Mouse (Mus musculus): Measurements from ENCODE around the gene Furin.

Furin gene

DNA sequence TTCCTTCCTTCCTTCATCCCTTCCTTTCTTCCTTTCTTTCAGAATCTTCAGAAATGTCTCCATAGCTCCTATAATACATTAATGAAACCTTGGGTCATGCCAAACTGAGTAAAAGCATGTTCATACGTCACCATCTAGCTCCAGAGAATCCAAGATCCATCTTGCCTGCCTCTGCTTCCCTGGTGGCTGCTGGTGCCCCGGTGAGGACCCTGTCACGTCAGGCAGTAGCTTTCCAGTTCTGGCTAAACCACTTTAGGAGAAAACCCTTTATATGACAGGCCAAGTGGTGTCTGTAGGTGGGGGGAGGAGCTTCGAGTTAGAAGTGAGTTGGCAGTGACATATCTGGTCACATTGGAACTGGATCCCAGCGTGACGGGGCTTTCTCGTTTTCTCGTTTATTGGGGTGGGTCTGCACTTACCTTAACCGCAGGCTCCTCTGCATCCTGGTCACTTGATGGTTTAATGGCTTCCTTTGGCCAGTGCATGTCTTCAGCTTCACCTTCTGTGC is at the start of gene Furin:
Gene Furin (minus strand): TSS at position 249 of the 508 bp plus-strand sequence.
- peak; percentile 52 for DNase-seq (ENCODE audit: low read depth, low spot score)

DNA sequence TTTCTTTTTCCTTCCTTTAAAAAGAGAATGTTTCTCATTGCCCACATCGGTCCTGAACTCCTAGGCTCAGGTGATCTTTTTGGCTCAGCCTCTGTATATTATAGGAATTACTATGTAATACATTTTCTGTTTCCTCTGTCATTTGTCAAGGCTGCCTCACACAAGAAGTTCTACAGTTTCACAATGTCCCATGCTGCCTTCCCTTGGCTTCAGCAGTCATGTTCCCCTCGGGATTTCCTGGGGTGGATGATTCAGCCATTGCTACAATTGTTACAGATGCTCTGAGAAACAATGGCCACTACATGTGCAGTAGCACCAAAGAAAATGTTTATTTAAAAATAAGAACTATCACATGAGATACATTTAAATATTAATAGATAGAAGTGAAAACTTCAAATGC is 49.5 kb upstream of the Furin start:
- DNase-seq (ENCODE audit: low read depth, low spot score): no peak

DNA sequence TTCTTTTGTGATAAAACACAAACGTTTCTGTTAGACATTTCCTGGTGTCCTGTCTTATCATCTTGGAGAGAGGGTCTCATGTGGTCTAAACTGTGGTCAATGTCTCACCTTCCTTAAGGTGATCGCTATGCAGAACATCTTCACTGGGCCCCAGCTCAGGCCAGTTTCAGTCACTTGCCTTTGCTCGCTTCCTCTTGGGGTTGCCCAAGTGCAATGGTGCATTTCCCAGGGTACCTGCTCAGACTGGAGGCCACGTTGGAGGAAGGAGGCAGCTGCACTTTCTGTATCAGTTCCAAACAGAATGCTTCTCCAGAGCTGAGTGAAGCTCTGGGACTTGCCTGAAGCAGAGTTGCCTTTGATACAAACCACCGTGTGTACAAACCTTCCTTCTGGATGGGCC is 48.8 kb upstream of the Furin start:
- no peak for DNase-seq (ENCODE audit: low read depth, low spot score)

DNA sequence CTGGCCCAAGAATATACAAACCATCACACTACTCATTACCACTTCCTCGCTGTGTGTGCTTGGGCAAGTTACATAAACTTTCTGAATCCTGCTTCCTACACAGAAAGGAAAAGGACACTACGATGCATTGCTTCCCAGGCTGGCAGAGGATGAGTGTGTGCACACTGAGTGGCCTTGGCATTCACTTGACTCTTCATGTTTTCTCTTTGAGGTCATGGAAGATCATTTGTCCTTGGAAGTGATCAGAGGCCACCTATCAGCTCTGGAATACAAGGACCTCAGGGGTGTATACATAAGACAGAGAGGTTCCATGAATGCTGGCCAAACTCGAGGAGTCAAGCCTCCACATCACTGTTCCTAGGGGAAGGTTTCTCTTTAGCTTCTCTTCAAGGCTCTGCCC is 47.9 kb upstream of the Furin start:
- no peak for DNase-seq (ENCODE audit: low read depth, low spot score)

DNA sequence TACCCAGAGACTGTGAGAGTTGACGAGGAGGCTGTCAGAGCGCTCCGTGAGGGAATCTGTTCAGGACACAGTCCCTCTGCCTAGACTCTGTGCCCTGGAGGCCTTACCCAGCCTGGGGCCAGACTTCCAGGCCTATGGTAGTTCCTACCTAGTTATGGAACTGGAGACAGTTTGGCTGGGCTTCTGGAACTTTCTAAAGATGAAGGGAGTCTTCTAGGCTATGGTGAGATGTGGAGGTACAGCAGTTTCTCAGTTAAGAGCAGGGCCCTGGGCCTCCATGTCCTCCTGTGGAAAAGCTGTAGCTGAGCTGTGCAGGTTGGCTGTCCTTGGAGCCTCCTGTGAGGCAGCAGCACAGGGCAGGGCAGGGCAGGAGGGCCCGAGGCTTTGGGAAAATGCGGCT is 47.0 kb upstream of the Furin start:
- no peak for DNase-seq (ENCODE audit: low read depth, low spot score)

DNA sequence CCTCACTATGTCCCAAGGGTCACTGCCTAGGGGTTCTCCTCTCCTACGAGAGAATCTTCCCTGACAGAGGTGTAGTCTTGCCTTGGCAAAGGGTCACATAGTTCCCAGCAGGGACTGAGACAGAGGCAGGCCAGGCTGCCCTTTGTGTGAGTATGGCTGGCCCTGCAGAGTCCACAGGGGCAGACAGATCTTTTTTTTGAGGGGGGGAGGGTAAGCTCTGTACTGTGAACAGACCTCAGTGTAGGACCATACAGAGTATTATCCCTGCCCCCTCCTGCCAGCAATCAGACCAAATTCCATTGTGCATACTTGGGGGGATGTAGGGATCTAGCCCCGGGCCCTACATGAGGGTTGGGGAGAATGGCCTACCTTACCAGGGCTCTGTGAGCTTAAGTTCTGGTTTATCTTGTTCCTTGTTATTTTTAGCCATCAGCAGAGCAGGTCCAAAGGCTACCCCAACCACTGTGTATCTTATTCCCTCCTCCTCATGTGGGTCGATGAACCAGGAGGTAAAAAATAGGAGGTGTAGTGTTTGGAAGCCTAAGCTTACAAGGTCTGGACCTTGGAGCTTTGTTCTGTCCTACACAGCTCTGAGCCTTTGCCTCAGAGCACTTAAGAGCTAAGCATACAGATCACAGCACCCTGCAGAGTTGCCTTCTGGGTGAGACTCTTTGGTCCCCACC is 46.5 kb upstream of the Furin start:
- DNase-seq (ENCODE audit: low read depth, low spot score): no peak

DNA sequence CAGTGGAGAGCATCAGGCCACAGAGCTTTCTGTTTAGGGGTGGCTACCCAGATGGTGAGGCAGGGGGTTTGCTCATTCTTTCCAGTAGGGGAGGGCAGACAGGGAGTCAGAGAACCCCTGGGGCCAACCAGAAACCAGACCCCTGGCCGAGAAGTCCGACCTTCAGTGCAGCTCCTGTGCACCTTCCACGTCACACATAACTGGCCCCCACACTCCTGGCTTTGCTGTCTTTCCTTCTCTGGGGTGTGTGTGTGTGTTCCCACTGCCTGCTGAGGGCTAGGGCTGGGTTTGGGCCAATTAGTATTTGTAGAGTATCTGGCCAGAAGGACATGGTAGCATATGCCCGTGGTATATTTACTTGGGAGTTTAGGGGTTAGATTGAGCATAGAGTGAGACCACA is 45.1 kb upstream of the Furin start:
- DNase-seq (ENCODE audit: low read depth, low spot score): no peak

DNA sequence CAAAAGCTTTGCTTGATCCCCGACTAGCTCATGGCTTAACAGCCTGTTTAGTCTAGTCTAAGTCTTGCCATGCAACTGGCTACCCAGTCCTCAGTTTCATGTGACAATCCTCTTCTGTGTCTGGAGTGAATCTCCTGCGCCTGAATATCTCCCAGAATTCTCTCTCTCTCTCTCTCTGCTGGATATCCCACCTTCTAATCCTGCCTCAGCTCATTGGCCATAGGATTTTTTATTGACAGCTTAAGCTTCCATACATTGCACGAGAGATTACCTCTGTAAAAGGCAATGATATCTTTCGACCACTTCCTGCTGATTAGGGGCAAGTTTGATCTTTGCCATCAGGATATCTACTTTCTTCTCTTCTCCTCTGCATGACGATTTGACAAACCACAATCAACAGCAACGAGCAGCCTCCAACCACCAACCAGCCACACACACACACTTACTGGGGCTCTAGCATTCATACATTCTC is 44.4 kb upstream of the Furin start:
- peak; percentile 73 for DNase-seq (ENCODE audit: low read depth, low spot score)

DNA sequence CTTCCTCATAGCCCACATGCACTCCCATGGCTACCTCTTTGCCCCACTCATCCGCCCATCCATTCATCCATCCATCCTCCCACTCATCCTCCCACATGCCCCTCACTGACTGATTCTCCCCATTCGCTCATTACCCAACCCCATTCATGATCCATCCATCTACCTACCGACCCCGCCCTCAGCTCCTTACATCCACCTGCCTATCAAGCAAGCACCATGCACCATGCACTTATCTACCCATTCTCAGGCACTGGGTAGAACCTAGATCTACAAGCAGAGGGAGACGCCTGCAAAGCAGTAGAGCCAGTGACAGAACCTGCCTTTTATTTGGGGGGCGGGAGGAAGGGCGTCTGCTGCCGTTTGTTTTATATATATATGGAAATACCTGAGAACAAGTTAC is 42.1 kb upstream of the Furin start:
- no peak for DNase-seq (ENCODE audit: low read depth, low spot score)

DNA sequence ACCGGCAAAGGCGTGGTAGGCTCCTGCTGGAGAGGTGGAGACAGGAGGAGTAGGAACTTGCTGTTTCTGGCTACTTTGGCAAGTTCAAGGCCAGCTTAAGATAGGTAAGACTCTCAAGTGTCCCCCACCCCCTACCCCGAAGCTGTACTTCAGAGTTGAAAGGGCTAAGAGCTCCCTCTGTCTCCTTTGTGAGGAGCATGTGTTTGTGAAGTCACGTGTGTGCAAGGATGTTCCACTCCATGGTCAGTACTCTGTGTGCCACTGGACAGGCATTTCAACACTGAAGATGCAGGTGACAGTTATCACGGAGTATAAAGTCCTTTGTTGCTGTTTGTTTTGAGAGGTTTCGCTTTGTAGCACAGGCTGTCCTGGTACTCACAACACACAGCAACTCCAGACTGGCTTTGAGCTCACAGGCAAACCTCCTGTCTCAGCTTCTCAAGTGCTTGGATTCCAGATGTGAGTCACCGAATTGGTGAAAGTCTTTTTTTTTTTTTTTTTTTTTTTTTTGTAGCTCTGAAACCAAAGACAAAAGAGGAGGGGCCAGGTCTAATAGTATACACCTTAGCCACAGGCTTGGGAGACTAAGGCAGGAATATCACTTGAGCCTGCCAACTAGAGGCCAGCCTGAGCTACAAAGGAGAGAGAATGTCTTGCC is 41.1 kb upstream of the Furin start:
- peak; percentile 22 for DNase-seq (ENCODE audit: low read depth, low spot score)

DNA sequence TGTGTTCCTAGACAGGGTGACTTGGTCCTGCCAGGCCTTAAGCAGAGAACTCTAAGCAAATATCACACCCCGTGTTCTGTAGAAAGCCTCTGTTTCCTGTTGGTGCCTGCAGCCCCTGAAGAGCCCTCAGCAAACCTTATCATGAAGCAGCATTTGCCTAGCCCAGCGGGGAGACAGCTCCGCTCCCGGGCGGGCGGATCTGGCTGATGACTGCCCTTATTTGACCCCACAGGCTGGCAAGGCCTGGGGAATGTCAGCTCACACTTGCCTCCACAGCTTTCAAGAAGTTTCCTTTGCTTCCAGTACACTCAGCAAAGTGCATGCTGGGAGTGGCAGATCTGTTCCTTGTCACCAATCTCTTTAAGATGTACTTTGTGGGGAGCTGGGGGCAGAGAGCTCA is 40.3 kb upstream of the Furin start:
- DNase-seq (ENCODE audit: low read depth, low spot score): peak; percentile 44

DNA sequence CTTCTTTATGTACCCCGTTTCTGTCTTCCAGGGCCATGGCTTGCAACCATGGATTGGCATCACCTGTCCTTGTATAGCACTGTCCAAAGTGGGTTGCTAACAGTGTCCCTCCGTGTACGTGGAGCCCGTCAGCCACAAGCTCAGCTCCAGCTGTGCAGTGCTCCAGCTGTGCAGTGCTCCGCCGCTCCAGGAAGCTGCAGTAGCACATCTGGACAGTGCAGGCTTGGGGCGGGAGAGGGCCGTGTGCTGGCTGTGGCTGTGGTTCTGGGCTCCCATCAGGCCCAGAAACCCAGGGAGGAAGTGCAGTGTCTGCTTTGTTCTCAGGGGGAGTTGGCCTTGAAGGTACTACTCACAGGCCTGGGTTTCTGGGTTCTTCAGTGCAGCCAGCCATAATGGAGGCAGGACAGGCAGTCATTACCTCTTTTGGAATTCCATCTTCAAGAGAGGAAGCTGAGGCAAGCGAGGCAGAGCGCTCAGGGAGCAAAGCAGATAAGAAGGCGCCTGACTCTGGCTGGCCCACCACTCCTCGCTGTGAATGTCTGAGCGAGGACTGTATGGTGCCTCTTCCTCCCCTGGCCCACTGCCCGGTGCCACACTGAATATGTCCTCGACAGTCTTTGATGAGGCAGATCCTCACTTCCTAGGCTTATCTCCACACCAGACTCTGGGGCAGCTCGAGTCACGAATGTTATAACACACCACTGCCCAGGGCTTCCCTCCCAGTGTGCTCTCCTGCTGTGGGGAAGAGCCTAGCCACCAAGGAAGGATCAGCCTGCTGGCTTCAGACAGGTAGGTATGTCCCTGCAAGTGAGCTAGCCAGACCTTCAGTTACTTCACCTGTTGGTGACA is 39.4 kb upstream of the Furin start:
- DNase-seq (ENCODE audit: low read depth, low spot score): peak; percentile 36

DNA sequence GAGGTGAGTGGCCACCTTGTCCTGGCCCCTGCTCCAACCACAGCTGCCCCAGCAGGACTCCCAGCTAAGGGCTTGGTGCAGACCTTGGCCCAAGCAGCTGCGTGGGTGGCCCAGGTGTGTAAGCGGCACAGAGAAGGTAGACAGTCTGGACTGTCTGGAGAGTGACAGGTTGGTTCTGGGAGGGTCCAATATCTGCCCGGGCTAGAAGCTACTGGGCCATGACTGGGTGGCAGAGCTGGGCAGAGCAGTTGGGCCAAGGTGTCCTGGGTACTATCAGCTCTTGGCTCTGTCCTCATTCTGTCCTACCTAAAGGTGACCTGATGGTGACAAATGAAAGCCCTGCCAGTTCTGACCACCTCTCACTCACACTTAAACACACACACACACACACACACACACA is 37.9 kb upstream of the Furin start:
- no peak for DNase-seq (ENCODE audit: low read depth, low spot score)

DNA sequence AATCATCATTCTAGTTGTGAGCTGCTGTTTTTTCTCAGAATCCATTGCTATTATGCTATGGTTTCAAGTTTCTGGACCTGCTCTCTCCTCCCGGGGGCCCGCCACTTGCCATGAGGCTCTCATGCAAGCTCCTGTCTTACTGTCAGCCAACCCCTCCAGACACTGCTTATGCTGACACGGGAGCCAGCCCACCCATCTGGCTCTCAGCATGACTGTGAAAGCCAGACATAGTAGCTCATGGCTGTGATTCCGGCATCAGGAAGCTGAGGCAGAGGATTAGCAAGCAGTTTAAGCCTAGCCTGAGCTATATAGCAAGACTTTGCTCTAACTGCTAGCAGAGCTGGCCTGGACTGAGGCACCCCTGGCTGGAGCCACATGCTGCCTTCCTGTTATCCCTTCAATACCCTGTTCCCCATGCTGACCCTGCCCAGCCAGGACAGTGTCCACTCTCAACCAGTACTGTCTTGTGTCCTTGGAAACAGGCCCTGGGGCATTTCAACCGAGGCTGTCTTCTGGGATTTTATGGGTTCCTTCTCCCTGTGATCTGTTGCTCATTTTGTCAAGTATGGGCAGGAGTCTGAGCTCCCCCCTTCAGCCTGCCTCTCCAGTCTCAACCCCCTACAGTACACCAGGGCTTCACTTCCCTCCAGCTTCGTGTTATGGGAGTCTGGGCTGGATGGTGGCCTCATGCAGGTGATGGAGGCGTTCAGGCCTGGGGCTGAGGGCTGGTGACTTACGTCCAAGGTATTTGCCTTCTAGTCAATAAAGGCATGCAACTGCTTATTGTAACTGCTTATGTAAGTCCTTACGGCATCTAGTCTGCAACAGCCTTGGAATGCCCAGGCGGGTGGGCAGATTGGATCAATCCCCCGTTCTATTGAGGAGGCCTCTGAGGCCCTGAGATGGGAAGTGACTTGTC is 37.0 kb upstream of the Furin start:
- DNase-seq (ENCODE audit: low read depth, low spot score): no peak

DNA sequence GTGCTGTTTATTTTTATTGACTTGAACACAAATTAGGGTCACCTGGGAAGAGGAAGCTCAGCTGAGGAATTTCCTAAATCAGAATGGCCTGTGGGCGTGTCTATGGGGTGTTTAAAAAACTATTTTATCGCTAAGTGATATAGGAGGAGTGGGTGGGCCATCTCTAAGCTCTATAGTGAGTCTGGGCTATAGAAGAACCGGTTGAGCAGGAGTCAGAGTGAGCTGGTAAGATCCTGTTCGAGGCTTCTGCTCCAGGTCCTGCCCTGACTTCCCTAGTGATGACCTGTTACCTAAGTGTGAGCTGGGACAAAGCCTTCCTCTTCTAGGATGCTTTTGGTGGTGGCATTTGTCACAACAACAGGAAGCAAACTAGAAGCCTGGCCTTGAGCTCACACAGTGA is 35.4 kb upstream of the Furin start:
- DNase-seq (ENCODE audit: low read depth, low spot score): no peak

DNA sequence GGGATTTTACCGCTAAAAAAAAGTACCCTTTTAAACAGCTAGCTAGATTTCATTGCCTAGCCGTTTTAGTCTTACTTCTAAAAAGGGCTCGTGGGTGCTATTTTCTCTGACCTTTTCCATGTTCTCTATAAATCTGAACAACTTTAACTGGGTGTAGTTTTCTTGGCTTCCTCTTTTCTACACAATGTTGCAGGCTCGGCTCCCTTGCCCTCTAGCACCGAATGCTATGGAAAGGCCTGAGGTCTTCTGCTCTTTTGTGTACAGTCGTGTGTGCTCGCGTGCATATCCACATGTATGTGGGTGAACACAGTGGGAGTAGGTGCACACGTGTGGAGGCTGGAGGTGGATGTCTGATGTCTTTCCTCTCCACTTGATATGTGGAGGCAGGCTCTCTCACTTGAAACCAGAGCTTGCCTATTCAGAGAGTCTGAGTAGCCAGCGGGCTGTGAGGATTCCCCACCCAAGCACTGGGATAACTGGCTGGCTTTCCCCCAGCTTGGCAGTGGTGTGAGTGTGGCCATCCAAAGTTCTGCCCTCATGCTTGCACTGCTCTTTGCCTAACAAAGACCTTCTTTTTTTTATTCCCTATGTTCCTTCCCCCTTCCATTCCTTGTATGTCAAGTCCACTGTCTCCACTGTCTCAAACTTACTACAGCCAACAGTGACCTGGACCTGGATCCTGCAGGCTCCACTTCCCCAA is 34.7 kb upstream of the Furin start:
- DNase-seq (ENCODE audit: low read depth, low spot score): no peak

DNA sequence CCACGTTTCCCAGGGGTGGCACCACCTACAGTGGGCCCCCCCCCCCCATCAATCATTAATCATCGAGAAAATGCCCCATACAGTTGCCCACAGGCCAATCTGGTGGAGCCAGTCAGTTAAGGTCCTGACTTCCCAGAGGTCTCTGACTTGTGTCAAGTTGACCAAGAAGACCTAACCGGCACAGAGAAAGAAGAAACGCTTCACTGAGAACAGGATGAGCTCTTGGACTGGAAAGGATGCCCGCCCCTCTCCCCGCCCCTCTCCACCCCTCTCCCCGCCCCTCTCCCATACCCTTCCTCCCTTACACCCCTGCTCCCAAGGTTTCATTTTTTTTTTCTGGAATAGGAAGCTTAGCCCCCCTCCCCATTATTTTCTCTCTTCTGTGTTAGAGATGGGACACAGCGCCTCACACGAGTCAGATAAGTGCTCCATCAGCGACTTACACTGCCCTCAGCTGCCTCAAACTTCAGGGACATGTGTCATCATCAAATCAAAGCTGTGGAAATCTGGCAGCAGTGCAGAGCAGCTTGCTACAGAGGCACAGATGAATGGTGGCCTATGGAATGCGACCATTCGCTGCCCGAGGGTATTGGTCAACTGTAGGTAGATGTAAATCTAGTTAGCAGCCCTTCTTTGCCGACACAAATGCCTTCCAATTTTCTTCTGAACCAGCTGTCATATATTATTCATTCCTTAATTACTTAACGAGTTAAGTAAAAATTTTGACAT is 34.0 kb upstream of the Furin start:
- DNase-seq (ENCODE audit: low read depth, low spot score): no peak

DNA sequence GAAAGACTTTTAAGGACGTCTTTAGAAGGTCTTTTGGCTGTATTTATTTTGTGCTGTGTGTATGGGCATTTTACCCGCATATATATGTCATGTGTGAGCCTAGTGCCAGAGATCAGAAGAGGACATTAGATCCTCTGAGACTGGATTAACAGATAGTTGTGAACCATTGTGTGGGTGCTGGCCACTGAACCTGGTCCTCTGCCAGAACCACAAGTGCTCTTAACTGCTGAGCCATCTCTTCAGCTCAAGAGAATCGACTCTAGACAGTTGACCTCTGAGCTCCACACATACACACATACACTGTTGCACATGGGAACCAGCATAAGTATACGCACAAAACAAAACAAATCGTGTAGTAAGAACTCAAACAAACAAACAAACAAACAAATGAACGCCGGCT is 31.3 kb upstream of the Furin start:
- DNase-seq (ENCODE audit: low read depth, low spot score): no peak

DNA sequence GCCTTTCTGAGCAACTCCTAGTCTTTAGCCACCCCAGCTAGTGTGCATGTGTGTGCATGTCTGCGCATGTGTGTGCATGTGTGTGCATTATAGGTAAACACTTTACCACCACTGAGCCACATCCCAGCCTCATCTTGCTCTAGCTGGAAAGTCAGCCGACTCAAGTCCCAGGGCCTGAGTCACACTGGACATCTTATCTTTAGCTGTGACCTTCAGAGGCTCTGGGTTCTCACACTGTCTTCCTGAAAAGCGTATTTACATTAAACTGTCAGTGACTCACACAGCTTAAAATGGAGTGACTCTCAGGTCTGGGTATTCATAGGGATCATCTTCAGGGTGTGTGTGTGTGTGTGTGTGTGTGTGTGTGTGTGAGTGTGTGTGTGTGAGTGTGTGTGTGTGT is 30.4 kb upstream of the Furin start:
- DNase-seq (ENCODE audit: low read depth, low spot score): no peak

DNA sequence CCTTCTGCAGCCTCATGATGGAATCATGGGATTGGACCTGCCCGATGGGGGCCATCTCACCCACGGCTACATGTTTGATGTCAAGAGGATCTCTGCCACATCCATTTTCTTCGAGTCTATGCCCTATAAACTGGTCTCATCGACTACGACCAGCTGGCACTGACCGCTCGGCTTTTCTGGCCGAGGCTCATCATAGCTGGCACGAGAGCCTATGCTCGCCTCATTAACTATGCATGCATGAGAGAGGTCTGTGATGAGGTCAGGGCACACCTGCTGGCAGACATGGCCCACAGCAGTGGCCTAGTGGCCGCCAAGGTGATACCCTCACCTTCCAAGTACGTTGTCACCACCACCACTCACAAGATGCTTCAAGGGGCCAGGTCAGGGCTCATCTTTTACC is 24.4 kb upstream of the Furin start:
- DNase-seq (ENCODE audit: low read depth, low spot score): no peak
